Mouse (Mus musculus): Measurements from ENCODE around the gene Eif4g3.

- TF ChIP-seq TAL1 (conservative IDR thresholded peaks at IDR 0.05; ENCODE audit: low read depth, low read length): no peak
- no peak for TF ChIP-seq CTCF (IDR thresholded peaks at IDR 0.05; ENCODE audit: low read depth, low read length)
- TF ChIP-seq POLR2AphosphoS5 (IDR thresholded peaks at IDR 0.05; ENCODE audit: insufficient replicate concordance, low read depth, low read length): no peak
- TF ChIP-seq GATA2 (IDR thresholded peaks at IDR 0.05; ENCODE audit: borderline replicate concordance, low read depth, low read length): no peak
- TF ChIP-seq GATA1 (IDR thresholded peaks at IDR 0.05; ENCODE audit: borderline replicate concordance, low read length): no peak
These were observed 70.8 kb downstream of the Eif4g3 start for GRCm38 (mm10) chr4:138063372-138064265.
